In genomic region chr1:91144813-91145212, GRCm38 (mm10) we compare ENCODE assay signal across 15 mouse cellular contexts. TPM values are rescaled to one million over a fixed set of nuclear protein-coding genes. Genes with fewer than 3 reads are reported as not detected.
A peak's percentile ranks its signal among the peaks of the same experiment; 100 is the strongest.
DNase-seq lines count a peak whose midpoint lies in the region; ATAC-seq and TF ChIP-seq lines count a peak whose summit lies in the region.
"Had no signal": no experiment of that assay in that cellular context is flagged by ENCODE, and none has a peak within 500 bp of the region (broad histone marks: within the 10 kb centered on the region; RNA-seq: fewer than 3 reads in every experiment).

TSS of gene Rbm44 (plus strand) at chr1:91145089.

- no peak for TF ChIP-seq POLR2A in liver, adult 2 months (IDR thresholded peaks at IDR 0.05; ENCODE audit: extremely low read depth, insufficient read depth, low read length)

- no peaks in the 10 kb centered on the region for H3K79me2 ChIP-seq in liver, adult 2 months (ENCODE audit: control insufficient read depth, insufficient read depth, low read length)

- WGBS in heart, embryonic 12.5 days: 50% methylated on average over 20 of the region's 20 CpGs
- 70% methylated on average over 20 of the region's 20 CpGs for WGBS in liver, adult 2 months

- ATAC-seq in heart, embryonic 12.5 days (ENCODE audit: insufficient number of reproducible peaks, low FRiP score): no peak; the same call in 1 of the 2 replicates

- no peaks in the 10 kb centered on the region for H3K4me1 ChIP-seq in heart, embryonic 12.5 days (replicated peaks)
- no peaks in the 10 kb centered on the region for H3K4me1 ChIP-seq in liver, adult 2 months (ENCODE audit: control insufficient read depth, insufficient read depth, low read length)
- H3K4me1 ChIP-seq: embryonic facial prominence, embryonic 12.5 days; neural tube, embryonic 12.5 days; stomach, embryonic 15.5 days had no signal

- no peak for DNase-seq in heart, adult 9 months (ENCODE audit: low spot score in 2 of 2)
- DNase-seq in thymus, postnatal 14 days: peak; percentile 9
- no peak for DNase-seq in thymus, adult 18-20 months
- DNase-seq in liver, adult 2 months (ENCODE audit: extremely low read depth, low read depth, low spot score): no peak
- DNase-seq in yolk sac, embryonic 10.5 days (ENCODE audit: low spot score): peak; percentile 13
- no peak for DNase-seq in right cerebral cortex, postnatal 14 days
- DNase-seq in c-Kit-positive CD71-positive TER-119-positive erythroid progenitor cells, embryonic 14.5 days (ENCODE audit: low spot score): no peak
- DNase-seq: adrenal gland, postnatal 36 days; B cell, adult 2 months had no signal

- H3K4me3 ChIP-seq in heart, embryonic 12.5 days: peak within 1 kb of the TSS; percentile 28
- H3K4me3 ChIP-seq in liver, adult 2 months (ENCODE audit: insufficient read depth, low read depth, low read length): peak within 1 kb of the TSS; percentile 39; the same call in 1 of the 2 replicates
- H3K4me3 ChIP-seq: embryonic facial prominence, embryonic 12.5 days; neural tube, embryonic 12.5 days; stomach, embryonic 15.5 days had no signal

- H3K27me3 ChIP-seq in heart, embryonic 12.5 days (replicated peaks): no peaks in the 10 kb centered on the region
- no peaks in the 10 kb centered on the region for H3K27me3 ChIP-seq in liver, adult 2 months (ENCODE audit: control insufficient read depth, insufficient read depth, low read length)
- H3K27me3 ChIP-seq: embryonic facial prominence, embryonic 12.5 days; neural tube, embryonic 12.5 days; stomach, embryonic 15.5 days had no signal

- H3K9ac ChIP-seq in heart, embryonic 12.5 days: 0 out of 2 replicates have a peak within 1 kb of the TSS, but pooled peaks have one; percentile 24
- H3K9ac ChIP-seq in liver, adult 2 months (ENCODE audit: low read depth, low read length): no peak within 1 kb of the TSS
- H3K9ac ChIP-seq: embryonic facial prominence, embryonic 12.5 days; neural tube, embryonic 12.5 days; stomach, embryonic 15.5 days had no signal

- peak within 1 kb of the TSS; percentile 46 for H3K4me2 ChIP-seq in heart, embryonic 12.5 days
- H3K4me2 ChIP-seq: embryonic facial prominence, embryonic 12.5 days; neural tube, embryonic 12.5 days; stomach, embryonic 15.5 days had no signal

- no peak for TF ChIP-seq CTCF in liver, adult 2 months (IDR thresholded peaks at IDR 0.05; ENCODE audit: low read depth, low read length)

- peaks cover 7% of the 10 kb centered on the region; the same call in 1 of the 2 replicates for H3K9me3 ChIP-seq in heart, embryonic 12.5 days (replicated peaks)
- H3K9me3 ChIP-seq: embryonic facial prominence, embryonic 12.5 days; neural tube, embryonic 12.5 days; stomach, embryonic 15.5 days had no signal

- no peak within 1 kb of the TSS for H3K27ac ChIP-seq in heart, embryonic 12.5 days (ENCODE audit: poor library complexity, severe bottlenecking)
- H3K27ac ChIP-seq in liver, adult 2 months (replicated peaks; ENCODE audit: insufficient read depth, low read depth, low read length): no peak within 1 kb of the TSS
- H3K27ac ChIP-seq: embryonic facial prominence, embryonic 12.5 days; kidney, postnatal 0 days; neural tube, embryonic 12.5 days; stomach, embryonic 15.5 days had no signal

- H3K36me3 ChIP-seq in heart, embryonic 12.5 days: no peaks in the 10 kb centered on the region
- no peaks in the 10 kb centered on the region for H3K36me3 ChIP-seq in liver, adult 2 months (ENCODE audit: control insufficient read depth, insufficient read depth, low read length)
- H3K36me3 ChIP-seq: embryonic facial prominence, embryonic 12.5 days; neural tube, embryonic 12.5 days; stomach, embryonic 15.5 days had no signal

RNA-seq across cellular contexts. Expression of gene Rbm44, which starts in this region (rescaled TPM):
- polyA plus RNA-seq in heart, embryonic 12.5 days (2016; fragmentation: Nextera tagmentation; extraction: Ambion mirVana): 2.1 and 2.7 TPM in 2 replicates
- 0.07 and 0.09 TPM in 2 replicates for total RNA-seq in liver, adult 2 months (2014; rRNA removed)
- not detected in 2 replicates for polyA plus RNA-seq in liver, adult 2 months (2012; rRNA removed)
- total RNA-seq: adrenal gland, postnatal 36 days; gastrocnemius, adult 18-20 months had no signal

Comparison
In these comparisons a context has a peak if more than half of its experiments do, and no peak if none do; other contexts are left out.
1. DNase-seq: peak in thymus, postnatal 14 days (single experiment) and yolk sac, embryonic 10.5 days (single experiment); none in heart, adult 9 months (0 of 2), thymus, adult 18-20 months (0 of 2), liver, adult 2 months (single experiment), right cerebral cortex, postnatal 14 days (single experiment) and c-Kit-positive CD71-positive TER-119-positive erythroid progenitor cells, embryonic 14.5 days (single experiment).